Mouse (Mus musculus) urinary bladder, postnatal 36 days (tissue): ENCODE data around the gene Mlph.
A peak's percentile ranks its signal among the peaks of the same experiment; 100 is the strongest.

Experiments
- DNase-seq, 2 experiments: peaks; one replicate each; pipeline ENCODE4 v3.0.0; 2022; ENCODE audit warnings: low spot score in 2 of 2, mixed read lengths in 1 of 2

Mlph gene

DNA sequence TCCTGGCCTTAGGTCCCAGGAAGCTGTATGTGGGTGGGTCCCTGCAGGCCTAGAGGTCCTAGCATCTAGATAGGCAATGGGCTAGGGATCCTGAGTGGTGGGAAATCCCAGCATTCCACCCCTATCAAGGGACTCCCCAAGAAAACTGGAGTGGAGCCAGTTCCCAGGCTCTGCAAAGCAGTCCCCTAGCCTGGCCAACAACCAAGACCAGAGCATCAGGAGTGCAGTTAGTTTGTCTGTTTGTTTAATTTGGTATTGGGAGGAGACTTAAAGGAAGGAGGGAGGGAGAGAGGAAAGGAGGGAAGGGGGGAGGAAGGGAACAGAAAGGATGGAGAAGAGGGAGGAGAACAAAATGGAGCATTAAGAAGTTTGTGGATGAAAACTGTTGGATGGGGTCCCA lies 5.7 kb upstream of the Mlph start:
- no peak for DNase-seq

DNA sequence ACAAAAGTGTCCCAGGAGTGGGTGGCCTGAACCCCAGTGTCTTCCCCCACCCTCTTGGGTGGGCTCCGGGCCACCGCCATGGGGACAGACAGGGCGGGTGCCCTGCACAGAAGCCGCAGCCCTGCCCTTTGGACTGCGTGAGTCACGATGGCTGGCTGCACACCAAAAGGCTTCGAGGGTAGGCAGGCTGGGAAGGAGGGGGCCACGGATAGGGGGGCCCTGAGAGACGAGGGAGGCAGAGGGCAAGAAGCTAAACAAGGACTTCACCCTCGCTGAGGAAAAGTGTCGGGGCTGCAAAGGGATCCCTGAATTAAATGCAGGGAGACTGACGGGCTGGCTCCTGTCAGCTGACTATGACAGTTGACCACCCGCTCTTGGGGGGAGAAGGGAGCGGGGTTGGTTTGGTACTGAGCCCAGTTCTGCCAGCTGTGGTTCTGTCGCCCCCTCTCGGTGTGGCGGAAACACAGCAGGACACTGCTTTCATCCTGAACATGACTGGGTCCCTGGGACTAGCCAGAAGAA lies 5.2 kb upstream of the Mlph start:
- DNase-seq = peak; percentile 65 to 70

DNA sequence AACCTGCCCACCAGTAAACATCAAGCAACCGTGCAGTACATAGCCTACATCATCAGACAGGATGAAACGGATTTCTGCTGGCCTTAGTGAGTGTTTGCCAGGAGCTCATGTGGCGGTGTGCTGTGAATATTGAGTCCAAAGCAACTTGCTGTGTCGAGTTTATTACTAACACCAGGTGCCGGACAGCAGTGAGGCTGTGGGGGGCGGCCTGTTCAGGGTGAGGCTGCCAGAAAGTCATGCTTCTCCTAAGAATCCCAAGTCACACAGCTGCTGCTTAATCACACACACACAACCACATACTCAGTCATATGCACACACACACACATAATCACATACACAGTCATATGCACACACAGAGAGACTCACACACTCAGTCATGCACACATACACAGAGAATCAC lies 1.7 kb upstream of the Mlph start:
- DNase-seq = no peak

GRCm38 (mm10) chr1:90917509-90917908 lies 2.6 kb downstream of the Mlph start:
- DNase-seq = peak in 1 of 2 experiments; percentile 7

GRCm38 (mm10) chr1:90921687-90922086 lies 6.8 kb downstream of the Mlph start:
- DNase-seq = no peak

DNA sequence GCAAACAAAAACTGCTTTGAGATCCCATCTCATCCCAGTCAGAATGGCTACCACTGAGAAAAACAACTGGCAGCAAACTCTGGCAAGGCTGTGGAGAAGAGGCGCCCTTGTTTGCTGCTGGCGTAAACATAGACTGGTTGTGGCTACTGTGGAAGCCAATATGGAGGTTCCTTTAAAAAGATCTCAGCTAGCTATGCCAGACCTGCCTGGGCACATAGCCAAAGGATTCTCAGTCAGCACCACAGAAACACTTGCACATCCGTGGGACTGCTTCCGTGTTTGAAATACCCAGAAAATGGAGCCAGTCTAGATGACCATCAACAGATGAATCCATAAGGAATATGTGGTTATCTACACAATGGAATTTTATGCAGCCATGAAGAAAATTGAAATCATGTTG lies 11.1 kb downstream of the Mlph start:
- DNase-seq = no peak

DNA sequence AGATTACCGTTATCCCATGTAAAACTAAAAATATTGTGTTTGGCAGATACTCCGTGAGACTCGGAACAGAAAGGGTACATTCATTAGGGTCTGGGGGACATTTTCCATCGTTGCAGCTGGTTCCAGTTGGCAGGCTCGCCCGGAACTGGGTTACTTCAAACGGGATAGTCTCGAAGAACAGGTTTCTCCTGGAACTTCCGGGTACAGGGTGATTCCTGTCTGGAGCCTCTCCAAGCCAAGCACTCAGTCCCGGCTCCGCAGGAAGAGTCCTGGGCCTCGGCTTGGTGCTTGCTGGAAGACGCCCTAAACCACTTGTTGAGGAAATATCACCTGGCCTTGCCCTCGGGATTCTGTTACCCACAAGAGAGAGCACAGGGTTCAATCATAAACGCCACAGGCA lies 12.4 kb downstream of the Mlph start:
- DNase-seq = peak; percentile 48 to 61

DNA sequence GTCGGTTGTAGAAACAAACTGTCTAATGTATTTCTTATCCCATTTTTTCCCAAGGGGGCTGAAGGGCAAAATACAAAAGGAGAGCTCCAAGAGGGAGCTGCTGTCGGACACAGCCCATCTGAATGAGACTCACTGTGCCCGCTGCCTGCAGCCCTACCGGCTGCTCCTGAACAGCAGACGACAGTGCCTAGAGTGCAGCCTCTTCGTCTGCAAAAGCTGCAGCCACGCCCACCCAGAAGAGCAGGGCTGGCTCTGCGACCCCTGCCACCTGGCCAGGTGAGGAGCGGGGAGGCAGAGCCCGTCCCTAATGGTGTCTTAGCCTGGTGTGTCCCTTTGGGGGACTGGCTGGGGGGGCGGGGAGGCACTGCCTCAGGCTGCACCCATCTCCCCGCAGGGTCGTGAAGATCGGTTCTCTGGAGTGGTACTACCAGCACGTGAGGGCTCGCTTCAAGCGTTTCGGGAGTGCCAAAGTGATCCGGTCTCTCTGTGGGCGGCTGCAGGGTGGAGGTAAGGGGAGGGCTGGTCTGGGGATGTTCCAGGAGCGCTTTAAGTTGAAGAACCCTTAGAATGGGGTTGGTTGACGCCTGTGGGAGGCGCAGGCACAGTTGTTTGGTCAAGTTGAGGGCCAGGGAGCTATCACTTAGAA lies 13.2 kb downstream of the Mlph start:
- no peak for DNase-seq

GRCm38 (mm10) chr1:90928575-90928934 lies 13.7 kb downstream of the Mlph start:
- DNase-seq = peak; percentile 80 to 88

DNA sequence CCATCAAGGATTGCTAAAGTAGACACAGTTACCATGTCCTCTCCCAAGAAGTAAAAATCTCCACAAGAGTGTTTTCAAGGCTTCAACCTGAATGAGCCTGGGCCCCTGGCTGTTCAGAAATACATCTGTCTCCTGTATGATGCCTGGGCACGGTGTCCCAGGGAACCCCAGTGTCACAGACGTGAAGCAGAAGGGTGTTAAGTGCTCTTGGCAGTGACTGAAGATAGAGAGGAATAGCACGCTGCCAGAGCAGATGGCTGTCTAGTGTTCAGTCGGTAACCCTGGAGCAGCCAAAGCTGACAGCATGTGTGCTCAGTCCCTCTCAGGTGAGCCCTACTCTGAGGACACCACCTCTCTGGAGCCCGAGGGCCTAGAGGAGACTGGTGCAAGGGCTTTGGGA lies 18.1 kb downstream of the Mlph start:
- DNase-seq = no peak

DNA sequence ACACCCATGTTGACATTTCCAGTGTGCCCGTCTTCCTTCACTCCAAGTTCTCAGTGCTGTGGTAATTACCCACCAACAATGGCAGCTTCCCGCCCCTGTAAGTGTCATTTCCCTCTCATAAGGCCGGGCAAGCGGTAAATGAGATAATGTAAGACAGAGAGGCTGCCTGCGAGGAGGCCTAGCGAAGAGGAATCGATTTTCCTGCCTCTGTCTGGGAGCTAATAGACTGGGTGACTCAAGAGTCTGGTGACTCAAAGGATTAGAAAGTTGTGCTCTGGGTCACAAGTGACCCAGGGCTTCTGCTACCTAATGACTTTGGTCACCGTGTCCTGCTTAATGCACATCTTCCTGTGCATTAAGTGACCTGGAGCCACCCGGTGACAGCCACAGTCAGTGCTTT lies 22.1 kb downstream of the Mlph start:
- no peak for DNase-seq

- DNase-seq = no peak
Observed at GRCm38 (mm10) chr1:90939980-90940379, 25.1 kb downstream of the Mlph start.

- no peak for DNase-seq
Observed at GRCm38 (mm10) chr1:90945171-90945570, 30.3 kb downstream of the Mlph start.

DNA sequence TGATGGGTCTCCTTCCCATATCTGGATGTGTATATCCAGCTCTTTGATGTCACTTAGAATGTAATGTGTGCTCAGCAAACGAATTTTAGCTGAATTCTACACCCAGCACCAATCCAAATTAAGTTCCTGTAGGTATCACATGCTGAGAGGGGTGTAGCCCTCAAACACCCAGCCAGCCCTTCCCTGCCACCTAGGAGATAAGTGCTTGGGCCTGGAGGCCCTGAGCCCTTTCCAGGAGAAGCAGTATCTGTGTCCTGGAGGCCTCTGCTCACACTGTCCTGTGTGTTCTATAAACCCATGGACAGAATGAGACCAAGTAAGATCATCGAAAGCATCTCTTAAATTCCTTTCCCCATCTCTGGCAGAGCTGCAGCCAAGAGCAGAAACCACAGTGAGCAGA lies 32.4 kb downstream of the Mlph start:
- no peak for DNase-seq

- DNase-seq = no peak
Observed at GRCm38 (mm10) chr1:90949309-90949708, 34.4 kb downstream of the Mlph start.

DNA sequence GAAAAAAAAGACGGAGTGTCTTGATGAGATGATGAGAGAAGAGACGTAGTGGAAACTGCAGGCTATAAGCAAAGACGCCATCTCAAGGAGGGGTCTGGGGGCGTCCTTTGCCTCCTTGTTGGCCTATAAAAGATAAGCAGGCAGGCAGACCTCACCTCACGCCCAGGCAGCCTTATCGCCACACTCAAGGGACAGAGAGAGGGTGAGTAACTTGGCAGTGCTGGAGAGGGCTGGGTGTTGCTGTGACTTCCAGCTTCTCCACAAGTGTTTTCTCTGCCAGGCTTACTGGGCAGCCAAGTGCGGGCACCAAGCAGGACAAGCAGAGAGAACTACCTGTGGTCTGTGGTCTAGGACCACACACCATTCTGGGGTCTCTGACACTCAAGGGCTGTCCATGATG lies 36.8 kb downstream of the Mlph start:
- DNase-seq = no peak

GRCm38 (mm10) chr1:90952808-90953207 lies 37.9 kb downstream of the Mlph start, which contains the start of gene Prlh:
TSS of gene Prlh (plus strand) at chr1:90953108.
- no peak for DNase-seq

DNA sequence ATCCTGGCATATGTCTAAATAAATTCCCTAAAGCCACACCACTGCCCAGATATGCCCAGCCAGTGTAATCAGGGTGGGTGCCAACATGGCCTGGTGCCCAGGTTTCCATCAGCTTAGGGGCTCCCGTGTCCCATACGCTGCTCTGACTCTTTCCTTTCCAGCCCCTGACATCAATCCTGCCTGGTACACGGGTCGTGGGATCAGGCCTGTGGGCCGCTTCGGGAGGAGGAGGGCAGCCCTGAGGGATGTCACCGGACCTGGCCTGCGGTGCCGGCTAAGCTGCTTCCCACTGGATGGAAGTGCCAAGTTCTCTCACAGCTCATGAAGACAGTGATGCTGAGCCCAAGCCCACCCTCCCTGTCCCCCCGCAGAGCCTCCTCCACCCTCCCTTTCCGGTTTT lies 38.8 kb downstream of the Mlph start:
- no peak for DNase-seq

GRCm38 (mm10) chr1:90956245-90957096 lies 41.6 kb downstream of the Mlph start:
- peak; percentile 42 to 48 for DNase-seq

DNA sequence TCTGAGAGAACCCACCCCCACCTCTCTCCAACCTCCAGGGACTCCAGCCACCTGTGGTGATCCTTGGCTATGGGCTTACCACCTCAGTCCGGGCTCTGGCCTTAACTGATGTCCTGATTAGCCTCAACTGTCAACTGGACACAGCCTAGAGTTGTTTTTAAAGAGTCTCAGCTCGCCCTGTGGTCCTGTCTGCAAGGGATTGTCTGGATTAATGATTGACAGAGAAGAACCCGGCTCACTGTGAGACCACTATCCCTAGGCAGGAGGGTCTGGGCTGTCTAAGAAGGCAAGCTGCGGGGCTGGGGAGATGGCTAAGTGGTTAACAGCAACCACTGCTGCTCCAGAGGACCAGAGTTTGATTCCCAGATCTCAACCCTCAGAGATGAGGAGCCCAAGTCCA lies 47.6 kb downstream of the Mlph start:
- no peak for DNase-seq

GRCm38 (mm10) chr1:90962994-90963393 lies 48.1 kb downstream of the Mlph start:
- DNase-seq = no peak

- DNase-seq = no peak
Observed at GRCm38 (mm10) chr1:90967583-90967982, 52.7 kb downstream of the Mlph start.

GRCm38 (mm10) chr1:90968649-90969048 lies 53.8 kb downstream of the Mlph start:
- no peak for DNase-seq
